Mouse (Mus musculus) forebrain, postnatal 0 days (tissue): ENCODE data around the gene Lgi2. TPM values are rescaled to one million over a fixed set of nuclear protein-coding genes. Genes with fewer than 3 reads are reported as not detected.
A peak's percentile ranks its signal among the peaks of the same experiment; 100 is the strongest.

Experiments
- ATAC-seq: fragments of 200-750 bp; cut with Nextera tagmentation; 2 replicates; pipeline ENCODE4 v1.8.0; 2017; ENCODE audit warnings: mild to moderate bottlenecking, moderate library complexity
- DNase-seq: peaks from one replicate; pipeline ENCODE4 v3.0.0-alpha.2; 2015
- H3K27ac ChIP-seq: fragments of 300-500 bp; sonication (generic); 2 replicates; pipeline ENCODE4 v1.5.1; 2014; ENCODE audit warnings: low read depth, mild to moderate bottlenecking, antibody characterized with exemption, low read length, moderate library complexity, mixed read lengths
- H3K27me3 ChIP-seq: fragments of 300-500 bp; sonication (generic); 2 replicates; pipeline ENCODE4 v1.6.1; 2014; ENCODE audit warnings: mild to moderate bottlenecking, low read length, mixed read lengths; ENCODE audit not compliant: insufficient read depth
- H3K36me3 ChIP-seq: fragments of 300-500 bp; sonication (generic); 2 replicates; pipeline ENCODE4 v1.6.1; 2014; ENCODE audit warnings: mild to moderate bottlenecking, moderate library complexity; ENCODE audit not compliant: insufficient read depth
- H3K4me1 ChIP-seq: fragments of 300-500 bp; sonication (generic); 2 replicates; pipeline ENCODE4 v1.6.1; 2014; ENCODE audit warnings: antibody characterized with exemption; ENCODE audit not compliant: insufficient read depth
- H3K4me2 ChIP-seq: fragments of 300-500 bp; sonication (generic); 2 replicates; pipeline ENCODE4 v1.6.1; 2014; ENCODE audit warnings: low read depth, mild to moderate bottlenecking, moderate library complexity
- H3K4me3 ChIP-seq: fragments of 300-500 bp; sonication (generic); 2 replicates; pipeline ENCODE4 v1.5.1; 2014; ENCODE audit warnings: low read depth, low read length, mixed read lengths
- H3K9ac ChIP-seq: fragments of 300-500 bp; sonication (generic); 2 replicates; pipeline ENCODE4 v1.6.1; 2014; ENCODE audit warnings: mild to moderate bottlenecking
- H3K9me3 ChIP-seq: fragments of 300-500 bp; sonication (generic); 2 replicates; pipeline ENCODE4 v1.6.1; 2016; ENCODE audit warnings: low read length
- CTCF ChIP-seq: sonication (generic); IDR thresholded peaks from 2 replicates; pipeline ENCODE4 v1.5.1; 2016; ENCODE audit warnings: antibody characterized with exemption, control low read depth, low read depth
- WGBS: fragments of 180-500 bp; shearing (Covaris S2); extraction: QIAGEN DNeasy Blood & Tissue Kit; methylation state at CpG from one replicate; pipeline ENCODE4 v1.1.7; 2014; 5-methylcytosine and 5-hydroxymethylcytosine counted together
- polyA plus RNA-seq: library from polyadenylated mRNA; unstranded; fragments of >200 nt; fragmentation: Nextera tagmentation; extraction: Ambion mirVana; gene quantifications from 2 replicates; pipeline ENCODE4 v1.2.1, GENCODE M21; 2015
- total RNA-seq: library from RNA; depleted of rRNA; stranded (reverse); fragments of >200 nt; gene quantifications from 2 replicates; pipeline ENCODE4 v1.2.3, GENCODE M21; 2014

Gene Lgi2
- total and polyA plus RNA-seq, 2 experiments from 2014 or later = 6.1 to 15.1 TPM

DNA sequence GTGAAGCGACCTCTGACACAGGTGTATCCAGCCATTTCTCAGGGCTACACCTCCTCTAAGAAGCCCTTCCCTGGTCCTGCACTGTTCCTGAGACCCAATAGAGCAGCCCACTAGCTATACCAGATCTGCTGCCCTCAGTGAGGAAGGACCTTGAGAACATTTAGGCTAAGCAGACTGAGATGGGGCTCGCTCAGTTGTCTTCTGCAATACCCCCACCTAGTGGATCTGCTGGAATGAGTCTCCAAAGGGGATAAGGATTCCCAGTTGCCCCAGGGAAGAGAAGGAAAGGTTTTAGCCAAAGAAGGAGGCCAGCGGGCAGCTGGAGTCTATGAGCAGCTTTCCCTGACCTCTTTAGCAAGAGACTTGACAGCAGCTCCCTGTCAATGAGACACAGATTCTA is 42.1 kb downstream of the Lgi2 start:
- WGBS = 52% methylated on average over 3 of the region's 3 CpGs
- peak; percentile 82 for TF ChIP-seq CTCF
- Histone ChIP-seq H3K27me3 (no peaks in the 10 kb centered on the region), H3K4me2 (no peak overlapping the region), H3K27ac (no peak overlapping the region), H3K9ac (no peak overlapping the region), H3K4me1 (no peaks in the 10 kb centered on the region), H3K9me3 (no peaks in the 10 kb centered on the region), H3K4me3 (no peak overlapping the region), H3K36me3 (no peaks in the 10 kb centered on the region)
- peak; percentile 79 for ATAC-seq
- DNase-seq = peak; percentile 69

DNA sequence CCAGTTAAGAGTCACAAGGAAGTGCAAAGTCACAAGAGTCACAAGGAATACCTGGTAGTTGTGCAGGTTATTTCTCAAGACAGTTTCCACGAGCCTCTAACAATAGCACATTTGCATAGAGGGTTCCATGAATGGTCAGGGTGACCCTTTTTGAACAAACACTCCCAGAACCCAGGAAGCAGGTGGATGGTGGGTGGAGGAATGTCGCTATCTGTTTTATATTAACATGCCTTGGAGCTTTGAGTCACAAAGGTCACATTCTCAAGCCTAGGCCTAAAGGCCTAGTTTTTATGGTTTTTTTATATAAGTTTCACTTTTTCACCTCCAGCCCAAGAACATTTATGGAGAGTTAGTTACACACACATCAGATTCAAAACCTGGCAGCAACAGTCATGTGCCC is 46.3 kb downstream of the Lgi2 start:
- Histone ChIP-seq H3K27me3 (no peaks in the 10 kb centered on the region), H3K9me3 (no peaks in the 10 kb centered on the region), H3K4me1 (peaks cover 3% of the 10 kb centered on the region; the same call in 1 of the 2 replicates), H3K27ac (no peak overlapping the region), H3K9ac (no peak overlapping the region), H3K4me3 (no peak overlapping the region), H3K4me2 (no peak overlapping the region), H3K36me3 (no peaks in the 10 kb centered on the region)
- 82% methylated on average over 2 of the region's 2 CpGs for WGBS
- TF ChIP-seq CTCF = no peak
- ATAC-seq (no peak), DNase-seq (no peak)

DNA sequence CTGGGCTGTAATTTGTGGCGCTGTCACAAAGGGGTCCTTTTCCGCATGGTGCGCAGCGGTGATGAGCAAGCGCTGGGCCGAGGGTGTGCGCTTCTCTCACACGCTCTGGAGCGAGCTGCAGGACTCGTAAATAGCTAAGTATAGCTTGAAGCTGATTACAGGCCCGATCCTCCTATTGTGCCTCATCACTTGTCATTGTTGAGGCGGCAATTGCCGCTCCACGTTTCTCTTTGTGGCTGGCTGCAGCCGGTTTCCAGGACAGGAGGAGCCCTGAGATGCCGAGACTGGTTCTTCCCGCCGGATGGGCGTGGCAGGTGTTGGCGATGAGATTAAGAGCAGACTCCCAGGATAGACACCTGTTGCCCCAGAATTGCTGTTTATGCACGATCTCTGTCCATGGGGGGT is 50.2 kb downstream of the Lgi2 start:
- Histone ChIP-seq H3K27me3 (no peaks in the 10 kb centered on the region), H3K4me2 (peak overlapping the region; percentile 74), H3K27ac (peak overlapping the region; percentile 62), H3K4me3 (peak overlapping the region; percentile 34), H3K9ac (peak overlapping the region; percentile 59), H3K36me3 (no peaks in the 10 kb centered on the region), H3K9me3 (no peaks in the 10 kb centered on the region), H3K4me1 (peaks cover 3% of the 10 kb centered on the region; the same call in 1 of the 2 replicates)
- TF ChIP-seq CTCF = no peak
- WGBS = 16% methylated on average over 21 of the region's 21 CpGs
- DNase-seq (peak; percentile 78), ATAC-seq (peak; percentile 90)

DNA sequence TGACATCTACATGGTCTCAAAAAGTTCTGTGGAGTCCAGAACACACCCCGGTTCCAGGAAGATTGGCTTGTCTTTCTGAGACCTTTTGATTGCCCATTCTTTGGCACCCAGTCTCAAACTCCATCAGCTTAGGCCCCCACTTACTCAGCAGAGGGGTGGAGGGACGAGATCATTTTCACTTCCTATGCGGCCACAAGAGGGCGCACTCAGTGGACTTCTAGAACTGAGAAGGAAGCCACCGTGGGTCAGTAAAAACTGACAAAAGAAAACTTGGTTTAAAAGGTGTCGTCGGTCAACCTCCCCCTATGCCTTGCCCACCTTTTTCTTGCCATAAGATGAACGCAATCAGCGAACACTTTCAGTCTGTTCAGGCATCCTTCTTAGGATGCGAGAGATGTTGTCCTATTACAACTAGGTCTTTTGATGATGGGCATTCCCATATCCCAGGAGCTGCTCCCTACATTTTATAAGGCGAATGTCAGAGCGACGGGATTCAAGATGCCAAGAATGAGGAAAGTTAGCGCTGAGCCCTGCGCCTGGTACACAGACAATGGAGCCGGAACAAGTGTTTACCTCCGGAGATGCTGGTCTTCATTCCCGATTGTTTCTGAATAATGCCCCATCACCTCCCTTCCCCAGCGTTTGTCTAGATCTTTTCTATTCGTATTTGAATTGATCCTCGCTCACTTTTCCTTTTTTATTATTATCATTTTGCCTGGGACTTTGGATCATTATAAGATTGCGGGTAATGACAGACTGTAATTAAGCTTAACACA is 50.8 kb downstream of the Lgi2 start:
- Histone ChIP-seq H3K9me3 (no peaks in the 10 kb centered on the region), H3K4me3 (peak overlapping the region; percentile 34), H3K27ac (peak overlapping the region; percentile 62), H3K4me1 (peaks cover 3% of the 10 kb centered on the region; the same call in 1 of the 2 replicates), H3K9ac (peak overlapping the region; percentile 59), H3K36me3 (no peaks in the 10 kb centered on the region), H3K4me2 (peak overlapping the region; percentile 74), H3K27me3 (no peaks in the 10 kb centered on the region)
- 13% methylated on average over 22 of the region's 22 CpGs for WGBS
- peak; percentile 85 for TF ChIP-seq CTCF
- ATAC-seq (peak; percentile 66), DNase-seq (peak; percentile 89)

DNA sequence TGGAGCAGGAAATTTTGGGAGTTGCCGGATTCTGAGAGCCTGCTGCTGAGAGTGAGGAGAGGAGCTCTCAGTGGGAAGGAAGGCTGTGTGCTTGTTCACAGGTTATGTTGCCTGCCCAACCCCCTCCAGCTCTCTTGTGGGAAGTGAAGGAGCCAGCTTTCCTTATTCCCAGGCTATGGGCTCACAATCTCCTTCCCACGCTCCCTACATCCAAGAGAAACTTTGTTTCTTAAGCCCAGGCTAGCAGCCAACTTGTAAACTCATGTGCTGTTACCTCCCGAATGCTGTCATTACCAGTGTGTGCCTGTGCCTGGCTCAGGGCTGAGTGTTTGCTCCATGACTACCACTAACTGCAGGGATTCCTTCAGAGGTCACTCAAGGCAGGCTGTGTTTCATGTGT is 55.2 kb downstream of the Lgi2 start:
- H3K27me3 ChIP-seq = no peaks in the 10 kb centered on the region
- no peaks in the 10 kb centered on the region for H3K36me3 ChIP-seq
- H3K4me3 ChIP-seq = no peak overlapping the region
- 56% methylated on average over 3 of the region's 3 CpGs for WGBS
- no peak for DNase-seq
- H3K9me3 ChIP-seq = no peaks in the 10 kb centered on the region
- peaks cover under 1% of the 10 kb centered on the region; the same call in 1 of the 2 replicates for H3K4me1 ChIP-seq
- no peak overlapping the region for H3K4me2 ChIP-seq
- no peak overlapping the region for H3K27ac ChIP-seq
- TF ChIP-seq CTCF = no peak
- H3K9ac ChIP-seq = no peak overlapping the region
- no peak for ATAC-seq

DNA sequence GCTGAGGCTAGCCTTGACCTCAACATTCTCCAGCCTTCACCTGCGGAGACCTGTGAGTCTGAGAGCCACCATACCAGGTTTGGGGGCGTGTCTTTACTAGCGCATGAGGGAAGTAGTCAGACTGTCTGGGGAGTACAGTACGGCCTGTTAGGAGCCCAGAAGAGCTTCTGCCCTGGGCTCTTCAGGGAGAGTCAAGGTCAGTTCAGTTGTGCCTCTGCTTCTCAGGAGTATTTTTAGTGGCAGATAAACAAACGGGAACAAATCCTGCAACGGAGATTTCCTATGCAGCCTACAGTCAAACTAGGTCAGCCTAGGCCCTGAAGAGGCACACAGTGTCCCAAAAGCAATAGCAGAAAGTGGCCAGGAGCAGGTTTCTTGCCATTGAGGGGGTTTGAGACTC is 56.8 kb downstream of the Lgi2 start:
- Histone ChIP-seq H3K4me1 (no peaks in the 10 kb centered on the region), H3K27me3 (no peaks in the 10 kb centered on the region), H3K4me3 (no peak overlapping the region), H3K9ac (no peak overlapping the region), H3K36me3 (no peaks in the 10 kb centered on the region), H3K9me3 (no peaks in the 10 kb centered on the region), H3K27ac (no peak overlapping the region), H3K4me2 (no peak overlapping the region)
- WGBS = 93% methylated on average over 6 of the region's 6 CpGs
- DNase-seq (no peak), ATAC-seq (no peak)
- no peak for TF ChIP-seq CTCF

DNA sequence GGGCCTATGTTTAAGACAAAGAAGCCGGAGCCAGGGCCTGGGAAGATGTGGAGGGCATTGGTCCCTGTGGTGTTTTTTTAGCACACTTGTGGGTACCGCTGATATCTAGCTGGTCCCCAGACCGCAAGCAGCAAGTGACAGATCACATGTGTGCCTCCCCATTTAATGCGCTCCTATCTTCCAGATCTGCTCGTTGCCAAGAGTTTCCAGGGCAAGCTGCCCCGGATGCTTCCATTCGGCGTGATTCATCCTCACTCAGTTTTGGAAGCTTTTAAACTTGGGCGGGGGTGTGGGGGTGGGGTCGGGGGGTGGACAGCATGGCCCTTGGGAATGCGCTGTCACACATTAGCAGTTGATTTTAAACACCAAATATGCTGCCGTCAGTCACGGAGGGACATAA is 61.6 kb downstream of the Lgi2 start:
- H3K9me3 ChIP-seq = no peaks in the 10 kb centered on the region
- ATAC-seq = no peak
- TF ChIP-seq CTCF = no peak
- 81% methylated on average over 13 of the region's 13 CpGs for WGBS
- no peaks in the 10 kb centered on the region for H3K4me1 ChIP-seq
- H3K27me3 ChIP-seq = no peaks in the 10 kb centered on the region
- H3K4me3 ChIP-seq = no peak overlapping the region
- H3K4me2 ChIP-seq = no peak overlapping the region
- no peak overlapping the region for H3K27ac ChIP-seq
- no peak overlapping the region for H3K9ac ChIP-seq
- H3K36me3 ChIP-seq = no peaks in the 10 kb centered on the region
- DNase-seq = no peak
